Mouse (Mus musculus) midbrain, embryonic 15.5 days (tissue): ENCODE measurements at regions not wholly inside any gene's neighbourhood (a gene's known extent, or its start where the extent isn't known, plus 50 kb on each side); places are given as distances from the start of the nearest gene placed in this dataset.

Source experiments
- ATAC-seq: fragments of 200-750 bp; cut with Nextera tagmentation; replicated peaks from 2 replicates; pipeline ENCODE4 v1.8.0; 2017; ENCODE audit warnings: moderate TSS enrichment
- H3K27ac ChIP-seq: fragments of 300-500 bp; sonication (generic); 2 replicates; pipeline ENCODE4 v1.5.1; 2015; ENCODE audit warnings: mild to moderate bottlenecking, inconsistent platforms
- H3K27me3 ChIP-seq: fragments of 300-500 bp; sonication (generic); replicated peaks from 2 replicates; pipeline ENCODE4 v1.6.1; 2015; ENCODE audit warnings: inconsistent platforms
- H3K36me3 ChIP-seq: fragments of 300-500 bp; sonication (generic); replicated peaks from 2 replicates; pipeline ENCODE4 v1.6.1; 2015; ENCODE audit warnings: inconsistent platforms
- H3K4me1 ChIP-seq: fragments of 300-500 bp; sonication (generic); 2 replicates; pipeline ENCODE4 v1.6.1; 2015; ENCODE audit warnings: inconsistent platforms
- H3K4me2 ChIP-seq: fragments of 300-500 bp; sonication (generic); 2 replicates; pipeline ENCODE4 v1.6.1; 2015; ENCODE audit warnings: inconsistent platforms, mild to moderate bottlenecking, moderate library complexity
- H3K4me3 ChIP-seq: fragments of 300-500 bp; sonication (generic); 2 replicates; pipeline ENCODE4 v1.5.1; 2015; ENCODE audit warnings: mild to moderate bottlenecking, inconsistent platforms
- H3K9ac ChIP-seq: fragments of 300-500 bp; sonication (generic); 2 replicates; pipeline ENCODE4 v1.6.1; 2015; ENCODE audit warnings: mild to moderate bottlenecking, inconsistent platforms
- H3K9me3 ChIP-seq: fragments of 300-500 bp; sonication (generic); 2 replicates; pipeline ENCODE4 v1.6.1; 2016; ENCODE audit warnings: inconsistent platforms
- WGBS: fragments of 180-500 bp; shearing (Covaris S2); methylation state at CpG from one replicate; pipeline ENCODE4 v1.1.7; 2015; ENCODE audit warnings: mixed read lengths; 5-methylcytosine and 5-hydroxymethylcytosine counted together

- WGBS = 89% methylated on average over 6 of the region's 6 CpGs
- Histone ChIP-seq H3K27ac (no peak overlapping the region), H3K27me3 (no peaks in the 10 kb centered on the region), H3K4me3 (no peak overlapping the region), H3K4me2 (no peak overlapping the region), H3K9ac (no peak overlapping the region), H3K4me1 (no peaks in the 10 kb centered on the region), H3K36me3 (no peaks in the 10 kb centered on the region), H3K9me3 (no peaks in the 10 kb centered on the region)
- ATAC-seq = no peak
Observed at GRCm38 (mm10) chr15:10767535-10767934, 53.1 kb upstream of the Rai14 start.

DNA sequence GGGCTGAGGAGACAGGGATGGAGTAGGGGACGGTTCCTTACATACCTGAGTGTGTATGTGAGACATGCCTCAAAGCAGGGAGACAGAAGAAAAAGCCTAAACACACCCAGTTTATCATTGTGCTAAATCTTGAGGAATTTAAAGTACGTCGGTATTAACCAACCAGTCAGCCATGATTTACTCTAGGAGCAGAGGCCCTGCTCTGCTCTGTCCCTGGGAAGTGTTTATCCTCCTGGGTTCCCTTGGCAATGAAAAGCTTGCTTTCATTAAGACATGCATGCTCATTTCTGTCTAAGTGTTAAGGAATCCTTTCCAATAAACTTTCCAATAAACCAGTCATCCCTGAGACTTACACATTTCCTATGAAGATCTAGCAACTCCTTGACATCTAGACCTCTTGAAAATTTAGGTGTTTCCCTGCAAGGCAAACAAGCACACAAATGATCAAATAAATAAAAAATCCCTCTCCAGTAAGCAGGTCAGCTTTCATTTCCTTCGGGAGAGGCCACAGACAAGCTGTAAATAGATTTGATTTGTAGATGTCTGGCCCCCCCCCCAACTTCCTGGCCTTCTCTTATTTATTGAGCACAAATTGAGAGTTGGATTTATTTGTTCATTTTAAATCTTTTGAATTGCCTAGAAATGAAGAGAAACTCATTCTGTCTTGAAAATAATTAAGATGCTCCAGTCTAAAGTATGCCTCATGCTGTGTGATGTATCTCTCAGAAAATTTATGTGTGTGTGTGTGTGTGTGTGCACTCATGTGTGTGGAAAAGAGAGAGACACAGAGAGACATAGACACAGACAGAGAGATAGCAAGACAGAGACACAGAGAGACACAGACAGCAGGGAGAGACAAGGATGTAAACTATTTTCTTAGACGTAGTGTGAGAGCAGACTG, 56.2 kb upstream of the Rai14 start:
- ATAC-seq = no peak
- Histone ChIP-seq H3K36me3 (no peaks in the 10 kb centered on the region), H3K4me1 (no peaks in the 10 kb centered on the region), H3K4me3 (no peak overlapping the region), H3K9me3 (no peaks in the 10 kb centered on the region), H3K9ac (no peak overlapping the region), H3K4me2 (no peak overlapping the region), H3K27me3 (no peaks in the 10 kb centered on the region), H3K27ac (no peak overlapping the region)
- WGBS = 68% methylated on average over 5 of the region's 5 CpGs

- Histone ChIP-seq H3K9me3 (no peaks in the 10 kb centered on the region), H3K4me1 (no peaks in the 10 kb centered on the region), H3K36me3 (no peaks in the 10 kb centered on the region), H3K9ac (no peak overlapping the region), H3K4me2 (no peak overlapping the region), H3K27me3 (no peaks in the 10 kb centered on the region), H3K27ac (no peak overlapping the region), H3K4me3 (no peak overlapping the region)
- ATAC-seq = no peak
- WGBS = 52% methylated on average over 4 of the region's 4 CpGs
Observed at GRCm38 (mm10) chr15:10771311-10771690, 56.9 kb upstream of the Rai14 start.

- Histone ChIP-seq H3K27ac (no peak overlapping the region), H3K4me1 (no peaks in the 10 kb centered on the region), H3K9ac (no peak overlapping the region), H3K4me2 (no peak overlapping the region), H3K27me3 (no peaks in the 10 kb centered on the region), H3K4me3 (no peak overlapping the region), H3K36me3 (no peaks in the 10 kb centered on the region), H3K9me3 (no peaks in the 10 kb centered on the region)
- 80% methylated on average over 13 of the region's 13 CpGs for WGBS
- no peak for ATAC-seq
Observed at GRCm38 (mm10) chr15:10779941-10780620, 65.7 kb upstream of the Rai14 start.

GRCm38 (mm10) chr15:10789371-10789770, 74.9 kb upstream of the Rai14 start:
- Histone ChIP-seq H3K4me1 (no peaks in the 10 kb centered on the region), H3K9me3 (no peaks in the 10 kb centered on the region), H3K36me3 (no peaks in the 10 kb centered on the region), H3K4me3 (no peak overlapping the region), H3K27ac (no peak overlapping the region), H3K4me2 (no peak overlapping the region), H3K9ac (no peak overlapping the region), H3K27me3 (no peaks in the 10 kb centered on the region)
- no peak for ATAC-seq
- WGBS = 66% methylated on average over 6 of the region's 6 CpGs

DNA sequence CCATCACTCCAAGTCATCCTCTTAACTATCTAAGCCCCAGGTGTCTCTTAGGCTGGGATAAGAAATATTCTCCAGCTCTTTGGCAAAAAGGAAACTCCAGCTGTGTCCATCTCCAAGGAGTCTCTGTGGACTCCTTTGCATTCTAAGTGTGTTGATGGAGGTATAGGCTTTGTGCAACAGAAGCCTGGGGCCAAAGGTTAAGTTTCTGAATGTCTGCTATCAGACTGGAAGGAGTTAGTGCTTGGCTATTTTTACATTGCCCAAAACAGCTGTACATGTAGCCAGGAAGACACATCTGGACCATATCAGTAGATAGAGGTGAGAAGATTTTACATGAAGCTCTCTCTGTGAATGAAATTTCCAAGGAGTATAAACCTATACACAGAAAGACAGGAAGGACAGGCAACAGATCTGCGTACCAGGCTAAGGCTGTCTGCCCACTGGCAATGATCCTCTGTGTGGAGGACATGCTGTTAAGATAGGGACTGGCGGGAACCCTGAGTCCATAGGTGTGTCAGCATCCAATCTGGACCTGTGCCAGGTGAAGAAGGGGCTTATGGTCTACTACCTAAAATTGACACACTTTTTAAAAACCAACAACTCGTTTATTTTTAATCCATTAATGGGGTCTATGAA, 76.6 kb upstream of the Rai14 start:
- WGBS = 82% methylated on average over 3 of the region's 3 CpGs
- H3K4me3 ChIP-seq = no peak overlapping the region
- H3K27ac ChIP-seq = no peak overlapping the region
- no peak overlapping the region for H3K9ac ChIP-seq
- ATAC-seq = no peak
- no peaks in the 10 kb centered on the region for H3K9me3 ChIP-seq
- H3K4me1 ChIP-seq = no peaks in the 10 kb centered on the region
- no peaks in the 10 kb centered on the region for H3K27me3 ChIP-seq
- no peak overlapping the region for H3K4me2 ChIP-seq
- H3K36me3 ChIP-seq = no peaks in the 10 kb centered on the region

GRCm38 (mm10) chr15:10791516-10792112, 77.2 kb upstream of the Rai14 start:
- Histone ChIP-seq H3K4me3 (no peak overlapping the region), H3K4me2 (no peak overlapping the region), H3K36me3 (no peaks in the 10 kb centered on the region), H3K9ac (no peak overlapping the region), H3K9me3 (no peaks in the 10 kb centered on the region), H3K4me1 (no peaks in the 10 kb centered on the region), H3K27me3 (no peaks in the 10 kb centered on the region), H3K27ac (no peak overlapping the region)
- ATAC-seq = no peak
- WGBS = 78% methylated on average over 3 of the region's 3 CpGs

DNA sequence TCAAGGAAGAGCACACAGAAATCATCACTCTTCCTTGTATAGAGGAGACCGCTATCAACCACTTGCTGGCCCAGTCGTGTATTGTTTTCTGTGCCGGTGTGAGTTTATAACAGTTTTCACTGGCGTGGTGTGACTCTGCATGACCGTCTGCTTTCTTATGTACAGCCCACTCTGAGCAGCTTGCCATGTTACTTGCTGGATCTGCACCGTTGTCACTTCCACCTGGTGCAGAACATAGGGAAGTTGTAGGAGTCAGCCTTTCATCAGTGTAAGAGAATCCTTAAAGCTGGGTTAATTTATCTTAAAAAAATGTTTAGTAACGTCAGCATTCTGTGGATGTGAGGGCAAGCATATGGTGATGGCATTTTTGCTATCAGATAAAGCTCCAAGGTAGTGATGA, 77.7 kb upstream of the Rai14 start:
- no peak overlapping the region for H3K27ac ChIP-seq
- no peaks in the 10 kb centered on the region for H3K27me3 ChIP-seq
- WGBS = 89% methylated on average over 7 of the region's 7 CpGs
- no peaks in the 10 kb centered on the region for H3K4me1 ChIP-seq
- H3K9ac ChIP-seq = no peak overlapping the region
- no peaks in the 10 kb centered on the region for H3K36me3 ChIP-seq
- H3K4me2 ChIP-seq = no peak overlapping the region
- H3K4me3 ChIP-seq = no peak overlapping the region
- no peak for ATAC-seq
- no peaks in the 10 kb centered on the region for H3K9me3 ChIP-seq

- H3K27ac ChIP-seq = no peak overlapping the region
- H3K27me3 ChIP-seq = no peaks in the 10 kb centered on the region
- no peak overlapping the region for H3K9ac ChIP-seq
- H3K4me1 ChIP-seq = no peaks in the 10 kb centered on the region
- ATAC-seq = no peak
- H3K4me3 ChIP-seq = no peak overlapping the region
- H3K4me2 ChIP-seq = no peak overlapping the region
- H3K36me3 ChIP-seq = no peaks in the 10 kb centered on the region
- 93% methylated on average over 7 of the region's 7 CpGs for WGBS
- no peaks in the 10 kb centered on the region for H3K9me3 ChIP-seq
Observed at GRCm38 (mm10) chr15:10795126-10795792, 80.8 kb upstream of the Rai14 start.

DNA sequence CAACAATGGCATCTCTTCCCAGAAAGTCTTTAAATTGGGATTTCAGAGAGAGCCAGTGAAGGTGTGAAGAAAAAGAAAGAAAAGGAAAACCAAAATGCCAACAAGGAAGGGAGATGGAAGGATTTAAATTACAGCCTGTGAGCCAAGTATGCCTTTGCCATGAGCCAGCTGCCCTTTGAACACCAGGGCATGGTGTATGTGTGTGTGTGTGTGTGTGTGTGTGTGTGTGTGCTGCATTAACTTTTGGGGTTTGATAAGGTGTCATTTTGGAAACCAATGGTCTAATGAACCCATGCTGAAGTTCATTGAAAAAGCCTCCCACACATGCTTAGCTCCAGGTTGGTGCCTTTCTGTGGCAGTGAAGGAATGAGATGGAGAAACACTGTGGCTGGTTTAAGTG, 85.2 kb upstream of the Rai14 start:
- Histone ChIP-seq H3K27ac (no peak overlapping the region), H3K4me2 (no peak overlapping the region), H3K27me3 (no peaks in the 10 kb centered on the region), H3K36me3 (no peaks in the 10 kb centered on the region), H3K9ac (no peak overlapping the region), H3K4me3 (no peak overlapping the region), H3K9me3 (no peaks in the 10 kb centered on the region), H3K4me1 (no peaks in the 10 kb centered on the region)
- no peak for ATAC-seq

- Histone ChIP-seq H3K27ac (no peak overlapping the region), H3K4me1 (no peaks in the 10 kb centered on the region), H3K4me2 (no peak overlapping the region), H3K27me3 (no peaks in the 10 kb centered on the region), H3K9ac (no peak overlapping the region), H3K4me3 (no peak overlapping the region), H3K36me3 (no peaks in the 10 kb centered on the region), H3K9me3 (no peaks in the 10 kb centered on the region)
- 83% methylated on average over 2 of the region's 2 CpGs for whole genome bisulfite sequencing
- ATAC-seq = no peak
Observed at GRCm38 (mm10) chr15:10814195-10814594, 99.8 kb upstream of the Rai14 start.

DNA sequence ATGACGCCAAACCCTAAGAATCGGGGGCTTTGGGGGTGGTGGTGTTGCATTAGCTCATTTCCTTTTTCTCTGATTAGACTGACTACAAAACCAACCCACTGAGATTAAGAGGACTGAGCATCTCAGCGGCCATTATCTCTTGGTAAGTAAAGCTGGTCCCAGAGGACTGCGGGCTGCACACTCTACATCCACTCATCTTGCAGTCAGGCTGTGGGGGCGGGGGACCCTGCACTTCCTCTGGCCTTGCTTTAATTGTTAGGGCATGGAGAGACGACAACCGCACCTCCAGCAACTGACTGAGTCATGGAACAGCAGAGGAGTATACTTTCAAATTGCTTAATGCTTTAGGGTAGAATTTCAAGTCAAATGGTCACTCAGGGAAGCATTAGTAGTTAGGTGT, 100.3 kb upstream of the Rai14 start:
- Histone ChIP-seq H3K36me3 (no peaks in the 10 kb centered on the region), H3K4me1 (no peaks in the 10 kb centered on the region), H3K27ac (no peak overlapping the region), H3K9ac (no peak overlapping the region), H3K27me3 (no peaks in the 10 kb centered on the region), H3K4me2 (no peak overlapping the region), H3K9me3 (no peaks in the 10 kb centered on the region), H3K4me3 (no peak overlapping the region)
- ATAC-seq = no peak
- WGBS = 73% methylated on average over 7 of the region's 7 CpGs
